Mouse (Mus musculus): ENCODE measurements around the gene Cfap45.

The Cfap45 gene

DNA sequence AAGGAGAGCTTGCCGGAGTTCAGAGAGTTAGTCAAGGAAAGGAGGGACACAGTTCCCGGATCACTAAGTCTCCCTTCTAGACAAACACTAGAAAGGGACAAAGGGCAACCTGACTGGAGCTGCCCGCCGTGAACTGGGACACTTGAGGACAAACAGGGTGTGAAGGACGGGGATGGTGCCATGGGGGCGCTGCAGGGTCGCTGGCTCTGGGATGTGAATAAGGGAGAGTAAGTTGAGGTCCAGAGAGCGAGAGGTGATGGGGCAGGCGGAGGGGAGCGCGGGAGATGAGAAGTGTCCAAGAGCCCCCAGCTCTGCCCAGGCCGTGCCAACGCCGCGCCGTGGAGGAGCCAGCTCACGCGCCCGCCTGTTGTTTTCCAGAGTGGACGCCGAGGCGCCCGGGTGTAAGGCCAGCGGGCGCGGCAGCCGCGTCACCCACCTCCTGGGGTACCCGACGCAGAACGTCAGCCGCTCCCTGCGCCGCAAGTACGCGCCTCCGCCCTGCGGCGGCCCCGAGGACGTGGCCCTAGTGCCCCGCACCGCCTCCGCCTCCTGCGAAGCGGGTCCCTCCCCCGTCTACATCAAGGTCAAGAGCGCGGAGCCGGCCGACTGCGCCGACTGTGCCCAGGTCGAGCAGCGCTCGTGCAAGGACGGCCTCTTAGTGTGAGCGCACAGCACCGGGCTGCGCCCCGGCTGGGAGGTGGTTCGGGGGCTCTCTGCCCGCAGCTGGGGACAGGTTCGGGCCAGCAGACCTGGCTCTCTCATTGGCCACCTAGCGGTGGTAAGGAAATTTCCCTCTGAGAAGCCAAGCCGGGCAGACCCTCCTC, 42.3 kb downstream of the Cfap45 start:
- DNase-seq (ENCODE audit: low spot score): peak; percentile 62

DNA sequence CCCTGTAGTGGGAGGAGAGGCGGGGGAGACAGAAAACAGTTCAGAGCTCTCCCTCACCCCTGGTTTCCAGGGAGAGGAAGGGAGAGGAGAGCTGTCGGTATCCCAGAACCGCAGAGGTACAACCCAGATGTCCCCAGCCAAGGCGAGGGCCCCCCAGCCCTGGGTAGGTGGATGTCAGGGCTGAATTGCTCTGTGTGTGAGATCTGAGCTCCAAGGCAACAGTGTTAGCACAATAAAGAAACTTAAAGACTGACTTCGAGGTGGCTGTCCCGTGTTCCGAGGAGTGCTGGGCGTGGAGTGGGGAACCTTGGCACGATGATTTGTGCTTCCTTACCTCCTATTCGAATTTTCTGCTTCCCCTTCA, 42.8 kb downstream of the Cfap45 start:
- DNase-seq (ENCODE audit: low spot score): no peak

DNA sequence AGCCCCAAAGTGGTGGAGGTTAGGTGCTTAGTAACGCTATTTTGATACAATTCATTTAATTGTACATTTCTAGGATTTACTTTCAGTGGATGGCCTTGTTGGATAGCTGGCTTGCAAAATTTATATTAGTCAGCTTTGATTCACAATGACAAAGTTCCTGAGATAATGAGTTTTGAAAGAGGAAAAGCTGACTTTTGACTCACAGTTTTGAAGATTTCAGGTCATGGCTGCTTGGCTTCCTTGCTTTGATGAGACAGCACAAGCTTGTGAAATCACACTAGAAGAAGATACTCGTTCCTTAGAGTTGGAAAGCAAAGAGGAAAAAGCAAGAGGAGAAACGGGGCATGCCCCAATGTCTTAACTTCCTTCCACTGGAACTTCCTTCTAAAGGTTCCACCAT, 45.5 kb downstream of the Cfap45 start:
- no peak for DNase-seq (ENCODE audit: low spot score)

DNA sequence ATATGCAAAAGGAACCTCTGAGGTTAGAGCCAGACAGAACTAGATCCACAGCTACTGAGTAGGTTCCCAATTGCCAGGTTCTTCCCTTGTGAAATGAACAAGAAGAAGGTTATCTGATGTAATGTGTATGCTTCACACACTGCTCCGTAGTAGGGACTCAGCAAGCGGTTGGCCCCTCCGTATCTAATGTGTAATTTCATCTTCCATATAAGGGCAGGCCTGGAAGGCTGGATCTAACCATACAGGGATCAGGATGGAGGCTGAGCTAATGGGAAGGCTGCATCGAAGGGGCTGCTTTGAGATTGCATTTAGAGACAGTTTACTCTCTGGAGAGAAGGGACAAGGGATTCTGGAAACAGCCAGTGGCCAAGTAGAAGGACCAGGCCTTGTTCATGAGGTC, 47.2 kb downstream of the Cfap45 start:
- no peak for DNase-seq (ENCODE audit: low spot score)

DNA sequence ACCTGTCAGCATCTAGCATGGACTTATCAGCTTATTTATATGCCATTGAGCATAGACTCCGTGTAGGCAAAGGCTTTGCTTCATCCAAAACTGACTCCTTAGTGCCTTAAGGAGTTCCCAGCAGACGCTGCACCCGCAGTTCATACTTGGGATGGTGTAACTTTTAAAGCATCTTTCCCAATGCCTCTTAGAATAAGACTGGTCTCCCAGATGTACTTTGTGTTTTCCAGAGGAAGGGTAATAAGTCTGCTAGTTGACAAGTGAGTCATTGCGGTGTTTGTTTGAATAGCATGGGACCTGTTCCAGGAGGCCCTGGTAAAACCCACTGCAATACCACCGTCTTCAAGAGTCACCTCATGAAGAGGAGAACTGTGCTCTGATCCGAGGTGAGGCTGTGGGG, 59.5 kb downstream of the Cfap45 start:
- DNase-seq (ENCODE audit: low spot score): no peak

DNA sequence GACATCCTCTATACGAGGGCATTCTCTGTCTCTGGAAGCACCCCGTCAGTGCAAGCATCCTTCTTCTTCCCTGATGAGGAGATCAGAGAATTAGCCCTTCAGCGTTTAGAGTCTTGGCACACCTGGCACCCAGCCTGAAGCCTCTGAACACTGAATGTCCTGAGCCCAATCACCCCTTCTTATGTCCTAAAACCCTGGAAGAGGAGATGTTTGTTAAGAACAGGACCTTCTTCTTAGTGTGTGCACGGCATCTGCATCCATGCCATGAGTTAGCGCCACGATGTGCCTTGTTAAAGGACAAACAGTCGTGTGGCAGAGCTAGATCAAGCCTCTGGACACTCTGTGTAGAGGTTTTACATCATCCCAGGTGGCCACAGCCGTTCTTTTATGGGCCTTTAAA, 61.8 kb downstream of the Cfap45 start:
- DNase-seq (ENCODE audit: low spot score): no peak

DNA sequence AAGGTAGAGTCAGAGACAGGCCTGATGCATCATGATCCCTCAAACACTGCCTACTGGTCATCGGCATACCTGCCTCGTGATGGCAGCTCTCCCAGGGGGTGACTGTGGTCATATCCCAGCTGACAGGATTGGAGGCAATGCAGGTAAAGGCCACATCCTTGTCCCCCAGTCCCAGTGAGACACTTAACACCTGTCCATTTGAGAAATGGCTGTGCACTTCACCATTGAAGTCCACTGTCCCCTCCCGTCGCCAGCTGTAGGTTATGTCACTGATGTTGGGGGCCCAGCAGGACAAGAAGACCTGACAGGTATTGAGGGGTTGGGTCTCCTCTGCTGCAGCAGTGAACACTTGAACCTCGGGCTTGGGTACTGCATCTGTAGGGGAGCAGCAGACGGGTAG, 63.7 kb downstream of the Cfap45 start:
- DNase-seq (ENCODE audit: low spot score): no peak

DNA sequence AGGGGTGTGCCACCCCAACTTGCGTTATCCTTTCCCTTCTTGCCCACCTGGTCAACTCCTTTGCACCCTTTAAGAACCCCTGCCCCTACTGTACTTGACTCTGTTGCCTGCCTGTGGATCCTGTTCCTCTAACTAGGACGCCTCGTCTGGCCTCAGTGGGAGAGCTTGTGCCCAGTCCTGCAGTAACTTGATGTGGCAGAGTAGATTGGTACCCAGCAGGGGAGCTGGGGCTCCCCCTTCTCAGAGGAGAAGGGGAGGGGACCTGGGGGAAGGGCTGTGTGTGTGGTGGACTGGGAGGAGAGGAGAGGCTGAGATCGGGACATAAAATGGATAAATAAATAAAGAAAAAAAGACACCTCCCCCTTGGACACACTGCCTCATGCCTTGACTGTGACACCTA, 64.4 kb downstream of the Cfap45 start:
- DNase-seq (ENCODE audit: low spot score): no peak

DNA sequence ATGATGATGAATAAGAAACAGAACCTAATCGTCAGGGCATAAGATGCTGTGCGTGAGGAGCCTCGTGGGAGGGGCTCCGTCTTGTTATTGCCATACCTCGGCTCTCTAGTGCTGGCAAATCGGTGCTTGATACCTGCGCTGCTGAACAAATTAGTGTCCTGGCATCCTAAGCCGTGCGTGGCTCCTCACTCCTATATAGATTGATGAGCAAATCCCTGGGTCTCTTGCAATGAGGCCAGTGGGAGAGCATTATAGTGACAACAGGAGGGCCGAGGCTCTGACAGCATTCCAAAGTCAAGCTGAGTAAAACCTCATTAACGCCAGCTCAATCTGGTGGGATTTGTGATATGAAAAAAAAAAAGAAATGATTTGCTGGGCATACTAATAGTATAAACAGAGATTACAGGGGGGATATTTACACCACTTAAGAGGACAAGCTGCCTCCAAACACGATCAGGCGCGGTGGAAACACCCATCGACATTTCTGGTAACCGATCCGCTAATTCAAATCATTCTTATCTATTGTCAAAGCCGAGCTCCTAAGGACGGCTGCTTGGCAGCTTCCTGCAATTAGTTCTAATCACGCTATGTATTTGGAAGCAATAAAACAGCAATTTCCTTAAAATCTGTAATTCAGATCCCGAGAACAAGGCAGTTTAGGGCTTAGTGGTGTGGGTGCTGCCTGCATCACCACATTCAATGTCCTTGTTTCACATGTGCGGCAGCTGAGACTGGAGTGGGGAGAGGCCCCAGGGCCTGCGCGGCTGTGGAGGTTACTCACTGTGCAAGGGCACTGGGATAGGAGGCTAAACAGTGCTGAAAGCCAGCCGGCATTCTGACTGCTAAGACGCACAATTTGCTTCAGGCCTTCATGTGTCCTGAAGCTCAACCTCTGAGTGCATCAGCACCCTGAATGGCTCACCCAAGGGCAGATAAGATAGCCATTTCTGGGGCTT, 65.3 kb downstream of the Cfap45 start:
- DNase-seq (ENCODE audit: low spot score): no peak

DNA sequence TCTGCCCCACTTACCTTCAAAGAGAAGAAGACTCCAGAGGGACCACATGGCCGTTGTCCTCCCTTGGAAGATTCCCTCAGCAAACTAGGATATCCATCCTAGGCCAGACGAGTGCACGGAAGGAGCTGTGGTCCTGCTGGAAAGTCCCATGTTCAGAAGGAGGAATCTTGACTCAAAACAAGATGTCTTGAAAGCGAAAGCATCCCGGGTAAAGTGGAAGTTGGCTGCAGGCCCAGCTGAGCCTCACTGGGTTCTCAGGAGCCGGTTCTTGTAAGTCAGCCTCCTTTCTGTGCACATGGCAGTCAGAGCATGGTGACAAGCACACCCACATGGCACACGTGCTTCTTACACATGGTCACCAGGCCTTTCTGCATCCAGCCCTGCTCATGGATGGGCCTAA, 69.8 kb downstream of the Cfap45 start, which contains the start of gene Slamf8:
Slamf8 (minus strand) TSS at position 184 of the 400 bp plus-strand sequence.
- DNase-seq (ENCODE audit: low spot score): no peak

DNA sequence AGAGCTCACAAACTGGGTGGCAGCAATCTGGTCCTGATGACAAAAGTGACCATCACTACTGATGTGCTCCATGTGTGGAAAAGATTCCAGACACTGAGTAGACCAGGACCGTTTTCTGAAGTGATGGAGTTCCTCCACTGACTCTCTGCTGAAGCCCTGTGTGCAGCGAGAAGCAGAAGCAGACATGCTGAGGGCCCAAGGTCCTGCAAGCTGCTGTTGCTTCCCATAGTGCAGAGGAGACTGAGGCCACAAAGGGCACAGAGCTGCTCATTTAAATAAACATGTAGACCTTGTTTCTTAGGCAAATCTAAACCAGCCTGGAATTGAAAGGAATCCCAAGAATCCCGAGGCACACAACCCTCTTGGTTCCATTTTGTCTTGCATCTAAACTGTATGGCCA, 72.7 kb downstream of the Cfap45 start:
- DNase-seq (ENCODE audit: low spot score): no peak

DNA sequence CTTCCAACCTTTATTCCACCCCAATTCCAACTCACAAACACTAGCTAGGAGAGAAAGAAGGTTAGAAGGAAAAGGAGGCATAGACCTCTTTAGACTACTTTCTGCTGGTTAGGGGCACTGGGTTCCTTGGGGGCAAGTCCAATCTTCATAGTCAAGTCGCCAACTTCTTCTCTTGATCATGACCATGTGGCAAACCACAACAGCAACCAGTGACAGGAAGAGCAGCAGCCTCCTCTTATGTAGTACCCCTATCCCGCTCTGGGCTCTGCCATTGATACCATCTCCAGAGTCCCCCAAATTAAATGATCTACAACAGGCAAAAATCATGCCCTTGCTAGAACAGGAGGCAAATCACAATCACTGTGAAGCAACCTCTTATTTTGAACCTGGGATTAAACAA, 73.4 kb downstream of the Cfap45 start:
- no peak for DNase-seq (ENCODE audit: low spot score)

DNA sequence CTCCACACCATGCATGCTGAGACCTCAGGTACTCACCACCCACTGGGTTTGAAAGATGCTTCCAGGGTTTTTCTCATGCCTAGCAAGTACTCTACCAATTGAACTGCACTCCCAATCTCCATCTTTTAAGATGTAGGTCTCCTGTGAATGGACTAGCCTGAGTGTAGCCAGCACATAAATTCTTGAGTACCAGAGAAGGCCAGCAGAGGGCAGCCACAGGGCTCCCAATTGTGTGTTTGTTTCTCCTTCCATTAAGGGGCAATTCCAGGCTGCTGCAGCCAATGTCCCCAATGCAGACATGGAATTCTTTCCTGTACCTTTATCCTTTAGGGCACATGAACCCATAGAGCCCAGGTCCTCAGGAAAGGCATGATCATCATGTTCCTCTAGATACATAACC, 73.9 kb downstream of the Cfap45 start:
- peak; percentile 7 for DNase-seq (ENCODE audit: low spot score)
